Mouse (Mus musculus): ENCODE data around the gene Slc22a14. TPM values are rescaled to one million over a fixed set of nuclear protein-coding genes. Genes with fewer than 3 reads are reported as not detected.
A peak's percentile ranks its signal among the peaks of the same experiment; 100 is the strongest.

Gene Slc22a14
- polyA plus RNA-seq, 1 experiment from 2014 or later: not detected

- DNase-seq (ENCODE audit: low spot score): no peak
- WGBS: 91% methylated on average over 2 of the region's 2 CpGs
- Histone ChIP-seq H3K9me3 (no peaks in the 10 kb centered on the region), H3K36me3 (peaks cover 5% of the 10 kb centered on the region; the same call in 1 of the 2 replicates), H3K27ac (no peak overlapping the region), H3K4me1 (peaks cover 16% of the 10 kb centered on the region), H3K4me3 (no peak overlapping the region), H3K27me3 (ENCODE audit: insufficient read depth, poor library complexity, severe bottlenecking) (peaks cover 25% of the 10 kb centered on the region)
These were observed 30.5 kb downstream of the Slc22a14 start for GRCm38 (mm10) chr9:119334834-119335233.

GRCm38 (mm10) chr9:119334324-119334723 is 31.0 kb downstream of the Slc22a14 start:
- H3K36me3 ChIP-seq: peaks cover 5% of the 10 kb centered on the region; the same call in 1 of the 2 replicates
- no peak for DNase-seq (ENCODE audit: low spot score)
- no peaks in the 10 kb centered on the region for H3K9me3 ChIP-seq
- 52% methylated on average over 10 of the region's 10 CpGs for WGBS
- peaks cover 25% of the 10 kb centered on the region for H3K27me3 ChIP-seq (ENCODE audit: insufficient read depth, poor library complexity, severe bottlenecking)
- H3K4me1 ChIP-seq: peaks cover 11% of the 10 kb centered on the region
- H3K27ac ChIP-seq: no peak overlapping the region
- no peak overlapping the region for H3K4me3 ChIP-seq

GRCm38 (mm10) chr9:119330186-119330963 is 35.0 kb downstream of the Slc22a14 start:
- H3K36me3 ChIP-seq: no peaks in the 10 kb centered on the region
- no peak overlapping the region for H3K4me3 ChIP-seq
- no peak for DNase-seq (ENCODE audit: low spot score)
- no peaks in the 10 kb centered on the region for H3K27me3 ChIP-seq (ENCODE audit: insufficient read depth, poor library complexity, severe bottlenecking)
- no peaks in the 10 kb centered on the region for H3K9me3 ChIP-seq
- H3K27ac ChIP-seq: no peak overlapping the region
- WGBS: 87% methylated on average over 15 of the region's 15 CpGs
- H3K4me1 ChIP-seq: peaks cover 7% of the 10 kb centered on the region; the same call in 1 of the 2 replicates

GRCm38 (mm10) chr9:119328488-119328887 is 36.9 kb downstream of the Slc22a14 start:
- no peak for DNase-seq (ENCODE audit: low spot score)
- H3K27me3 ChIP-seq (ENCODE audit: insufficient read depth, poor library complexity, severe bottlenecking): no peaks in the 10 kb centered on the region
- WGBS: 81% methylated on average over 3 of the region's 3 CpGs
- no peaks in the 10 kb centered on the region for H3K36me3 ChIP-seq
- no peak overlapping the region for H3K27ac ChIP-seq
- H3K4me1 ChIP-seq: no peaks in the 10 kb centered on the region
- H3K9me3 ChIP-seq: no peaks in the 10 kb centered on the region
- H3K4me3 ChIP-seq: no peak overlapping the region

GRCm38 (mm10) chr9:119324130-119324529 is 41.2 kb downstream of the Slc22a14 start:
- Histone ChIP-seq H3K27ac (no peak overlapping the region), H3K36me3 (no peaks in the 10 kb centered on the region), H3K4me1 (peaks cover 8% of the 10 kb centered on the region), H3K27me3 (ENCODE audit: insufficient read depth, poor library complexity, severe bottlenecking) (no peaks in the 10 kb centered on the region), H3K4me3 (no peak overlapping the region), H3K9me3 (no peaks in the 10 kb centered on the region)
- 80% methylated on average over 1 of the region's 1 CpGs for WGBS
- DNase-seq (ENCODE audit: low spot score): no peak

GRCm38 (mm10) chr9:119323260-119323645 is 42.1 kb downstream of the Slc22a14 start:
- Histone ChIP-seq H3K9me3 (no peaks in the 10 kb centered on the region), H3K4me1 (peaks cover 8% of the 10 kb centered on the region), H3K36me3 (peaks cover 2% of the 10 kb centered on the region; the same call in 1 of the 2 replicates), H3K27ac (peak overlapping the region; percentile 97), H3K27me3 (ENCODE audit: insufficient read depth, poor library complexity, severe bottlenecking) (no peaks in the 10 kb centered on the region), H3K4me3 (peak overlapping the region; percentile 96)
- WGBS: 7% methylated on average over 9 of the region's 9 CpGs
- no peak for DNase-seq (ENCODE audit: low spot score)

- H3K9me3 ChIP-seq: no peaks in the 10 kb centered on the region
- H3K36me3 ChIP-seq: peaks cover 4% of the 10 kb centered on the region; the same call in 1 of the 2 replicates
- WGBS: under 1% methylated on average over 76 of the region's 76 CpGs
- peak within 1 kb of the TSS; percentile 97 for H3K27ac ChIP-seq
- peaks cover 8% of the 10 kb centered on the region for H3K4me1 ChIP-seq
- peak within 1 kb of the TSS; percentile 96 for H3K4me3 ChIP-seq
- no peaks in the 10 kb centered on the region for H3K27me3 ChIP-seq (ENCODE audit: insufficient read depth, poor library complexity, severe bottlenecking)
- DNase-seq (ENCODE audit: low spot score): peak; percentile 100
These were observed 42.8 kb downstream of the Slc22a14 start, which contains the start of gene Oxsr1 for GRCm38 (mm10) chr9:119322289-119323259. Gene Oxsr1 (minus strand): TSS chr9:119322427.

GRCm38 (mm10) chr9:119321392-119322229 is 43.7 kb downstream of the Slc22a14 start:
- Histone ChIP-seq H3K4me1 (peaks cover 8% of the 10 kb centered on the region), H3K27ac (peak overlapping the region; percentile 97), H3K27me3 (ENCODE audit: insufficient read depth, poor library complexity, severe bottlenecking) (no peaks in the 10 kb centered on the region), H3K9me3 (no peaks in the 10 kb centered on the region), H3K36me3 (peaks cover 4% of the 10 kb centered on the region; the same call in 1 of the 2 replicates), H3K4me3 (peak overlapping the region; percentile 96)
- under 1% methylated on average over 59 of the region's 59 CpGs for WGBS
- DNase-seq (ENCODE audit: low spot score): peak; percentile 82

- Histone ChIP-seq H3K36me3 (peaks cover 4% of the 10 kb centered on the region; the same call in 1 of the 2 replicates), H3K4me3 (peak overlapping the region; percentile 96), H3K4me1 (peaks cover 8% of the 10 kb centered on the region), H3K27me3 (ENCODE audit: insufficient read depth, poor library complexity, severe bottlenecking) (no peaks in the 10 kb centered on the region), H3K9me3 (no peaks in the 10 kb centered on the region), H3K27ac (0 out of 2 replicates have a peak overlapping the region, but pooled peaks have one; percentile 97)
- DNase-seq (ENCODE audit: low spot score): no peak
- WGBS: 10% methylated on average over 7 of the region's 7 CpGs
These were observed 44.4 kb downstream of the Slc22a14 start for GRCm38 (mm10) chr9:119320946-119321345.

- WGBS: 78% methylated on average over 7 of the region's 7 CpGs
- DNase-seq (ENCODE audit: low spot score): no peak
- Histone ChIP-seq H3K27me3 (ENCODE audit: insufficient read depth, poor library complexity, severe bottlenecking) (no peaks in the 10 kb centered on the region), H3K36me3 (peaks cover 4% of the 10 kb centered on the region; the same call in 1 of the 2 replicates), H3K4me1 (peaks cover 8% of the 10 kb centered on the region), H3K4me3 (0 out of 2 replicates have a peak overlapping the region, but pooled peaks have one; percentile 96), H3K27ac (no peak overlapping the region), H3K9me3 (no peaks in the 10 kb centered on the region)
These were observed 44.9 kb downstream of the Slc22a14 start for GRCm38 (mm10) chr9:119320446-119320845.

- Histone ChIP-seq H3K9me3 (no peaks in the 10 kb centered on the region), H3K36me3 (peaks cover 4% of the 10 kb centered on the region; the same call in 1 of the 2 replicates), H3K27me3 (ENCODE audit: insufficient read depth, poor library complexity, severe bottlenecking) (no peaks in the 10 kb centered on the region), H3K4me1 (peaks cover 8% of the 10 kb centered on the region), H3K4me3 (no peak overlapping the region), H3K27ac (no peak overlapping the region)
- no peak for DNase-seq (ENCODE audit: low spot score)
- 90% methylated on average over 1 of the region's 1 CpGs for WGBS
These were observed 46.5 kb downstream of the Slc22a14 start for GRCm38 (mm10) chr9:119318891-119319290.

GRCm38 (mm10) chr9:119313096-119313495 is 52.3 kb downstream of the Slc22a14 start:
- WGBS: 75% methylated on average over 10 of the region's 10 CpGs
- H3K9me3 ChIP-seq: no peaks in the 10 kb centered on the region
- H3K27ac ChIP-seq: no peak overlapping the region
- peaks cover under 1% of the 10 kb centered on the region; the same call in 1 of the 2 replicates for H3K36me3 ChIP-seq
- H3K4me3 ChIP-seq: no peak overlapping the region
- H3K27me3 ChIP-seq (ENCODE audit: insufficient read depth, poor library complexity, severe bottlenecking): no peaks in the 10 kb centered on the region
- DNase-seq (ENCODE audit: low spot score): no peak
- H3K4me1 ChIP-seq: peaks cover 12% of the 10 kb centered on the region

Data from heart, embryonic 10.5 days (tissue).